9 mouse cellular contexts compared by ENCODE assay signal in the genomic region with DNA sequence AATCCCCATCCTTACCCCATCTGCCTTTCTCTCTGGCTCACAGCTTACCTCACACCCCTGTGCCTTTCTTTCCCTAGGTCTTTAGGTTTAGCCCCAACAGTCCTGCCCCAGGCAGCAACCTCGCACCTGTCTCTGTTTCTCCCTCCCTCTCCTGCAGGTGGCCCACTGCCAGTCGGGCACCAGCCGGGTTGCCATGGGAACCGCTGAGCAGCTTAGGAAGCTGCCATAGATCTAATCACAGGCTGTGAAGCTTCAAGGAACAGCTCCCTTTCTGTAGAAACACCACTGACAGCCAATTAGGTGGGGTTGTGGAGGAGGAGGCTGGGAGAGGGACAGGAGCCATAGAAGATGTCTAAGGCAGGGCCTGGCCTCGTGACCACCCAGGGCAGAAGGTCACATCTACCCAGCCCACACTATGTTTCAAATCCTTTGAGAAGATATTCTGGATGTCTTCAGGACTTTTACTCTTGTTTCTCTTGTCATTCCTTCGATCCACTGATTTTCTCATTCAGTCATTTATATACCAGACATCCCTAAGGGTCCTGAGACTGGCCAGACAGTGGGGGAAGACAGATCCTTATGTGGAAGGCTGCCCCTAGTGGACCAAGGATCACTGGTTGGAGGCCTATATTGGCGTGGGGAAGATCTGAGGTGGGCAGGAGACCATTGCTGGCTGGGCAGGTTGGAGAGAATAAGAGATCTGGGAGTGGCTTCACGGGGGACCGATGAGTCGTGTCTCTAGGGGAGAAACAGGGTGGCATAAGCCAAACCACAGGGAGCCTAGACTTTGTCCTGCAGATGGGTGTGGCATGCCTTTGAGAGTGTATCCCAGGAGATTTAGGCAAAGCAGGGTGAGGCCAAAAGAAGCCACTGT.
DNase-seq lines count a peak whose midpoint lies in the region; ATAC-seq and TF ChIP-seq lines count a peak whose summit lies in the region.
"Had no signal": no experiment of that assay in that cellular context is flagged by ENCODE, and none has a peak within 500 bp of the region (broad histone marks: within the 10 kb centered on the region; RNA-seq: fewer than 3 reads in every experiment).

No protein-coding gene starts in this region.

- no peak overlapping the region for H3K27ac ChIP-seq in kidney, adult 2 months (ENCODE audit: insufficient read depth, low read depth, low read length)
- peak overlapping the region; percentile 65 for H3K27ac ChIP-seq in hindbrain, embryonic 15.5 days (replicated peaks)

- no peaks in the 10 kb centered on the region for H3K36me3 ChIP-seq in kidney, adult 2 months (ENCODE audit: control insufficient read depth, insufficient read depth, low read length)
- no peaks in the 10 kb centered on the region for H3K36me3 ChIP-seq in hindbrain, embryonic 15.5 days

- no peak overlapping the region for H3K4me3 ChIP-seq in kidney, adult 2 months (ENCODE audit: insufficient read depth, low read depth, low read length)
- no peak overlapping the region for H3K4me3 ChIP-seq in hindbrain, embryonic 15.5 days
- H3K4me3 ChIP-seq: erythroblast, embryonic 14.5 days had no signal

- TF ChIP-seq CTCF in kidney, adult 2 months (conservative IDR thresholded peaks at IDR 0.05; ENCODE audit: insufficient read depth, insufficient read length, low read depth, low read length) = no peak; the same call in 1 of the 2 replicates

- H3K4me2 ChIP-seq in hindbrain, embryonic 15.5 days = no peak overlapping the region

- no peak for TF ChIP-seq POLR2A in kidney, adult 2 months (IDR thresholded peaks at IDR 0.05; ENCODE audit: low read depth, low read length)

- 36% methylated on average over 10 of the region's 10 CpGs for WGBS in kidney, adult 2 months
- WGBS in hindbrain, embryonic 15.5 days = 23% methylated on average over 10 of the region's 10 CpGs

- H3K9ac ChIP-seq in hindbrain, embryonic 15.5 days = no peak overlapping the region

- peak; percentile 86 for ATAC-seq in hindbrain, embryonic 15.5 days (ENCODE audit: low FRiP score, low read depth)

- intact Hi-C loops in left cerebral cortex, postnatal 36 days (cut with DNase I) = no loop called here

- no peaks in the 10 kb centered on the region for H3K27me3 ChIP-seq in kidney, adult 2 months (replicated peaks; ENCODE audit: control insufficient read depth, insufficient read depth, low read length)
- no peaks in the 10 kb centered on the region for H3K27me3 ChIP-seq in hindbrain, embryonic 15.5 days

- DNase-seq in kidney, adult 2 months = peak; percentile 41
- no peak for DNase-seq in kidney, adult 11 months
- peak; percentile 37 for DNase-seq in embryo, embryonic 10.5 days (ENCODE audit: low spot score)
- DNase-seq in left cerebral cortex, postnatal 36 days (ENCODE audit: low spot score in 2 of 2) = peak; percentile 79 to 84
- DNase-seq in right cerebral cortex, adult 2 months (ENCODE audit: low spot score in 2 of 2) = peak; percentile 82 to 85
- DNase-seq in T-cell, adult 2 months (ENCODE audit: low spot score) = no peak
- no peak for DNase-seq in spleen, postnatal 36 days (ENCODE audit: low spot score in 2 of 2)

- H3K9me3 ChIP-seq in hindbrain, embryonic 15.5 days = no peaks in the 10 kb centered on the region

- H3K4me1 ChIP-seq in kidney, adult 2 months (ENCODE audit: control insufficient read depth, insufficient read depth, low read length) = no peaks in the 10 kb centered on the region
- H3K4me1 ChIP-seq in hindbrain, embryonic 15.5 days (replicated peaks) = peaks cover 22% of the 10 kb centered on the region

Comparison
In these comparisons a context has a peak if more than half of its experiments do, and no peak if none do; other contexts are left out.
1. DNase-seq: peak in kidney, adult 2 months (single experiment), embryo, embryonic 10.5 days (single experiment), left cerebral cortex, postnatal 36 days (2 of 2) and right cerebral cortex, adult 2 months (2 of 2); none in kidney, adult 11 months (single experiment), T-cell, adult 2 months (single experiment) and spleen, postnatal 36 days (0 of 2).